Mouse (Mus musculus): ENCODE results near the gene Gpr63.
"Not testable (repeated sequence)": the region's sequence is repeated elsewhere in the genome, so short reads cannot be mapped to it uniquely, and the experiment has no call there.

Gene Gpr63

DNA sequence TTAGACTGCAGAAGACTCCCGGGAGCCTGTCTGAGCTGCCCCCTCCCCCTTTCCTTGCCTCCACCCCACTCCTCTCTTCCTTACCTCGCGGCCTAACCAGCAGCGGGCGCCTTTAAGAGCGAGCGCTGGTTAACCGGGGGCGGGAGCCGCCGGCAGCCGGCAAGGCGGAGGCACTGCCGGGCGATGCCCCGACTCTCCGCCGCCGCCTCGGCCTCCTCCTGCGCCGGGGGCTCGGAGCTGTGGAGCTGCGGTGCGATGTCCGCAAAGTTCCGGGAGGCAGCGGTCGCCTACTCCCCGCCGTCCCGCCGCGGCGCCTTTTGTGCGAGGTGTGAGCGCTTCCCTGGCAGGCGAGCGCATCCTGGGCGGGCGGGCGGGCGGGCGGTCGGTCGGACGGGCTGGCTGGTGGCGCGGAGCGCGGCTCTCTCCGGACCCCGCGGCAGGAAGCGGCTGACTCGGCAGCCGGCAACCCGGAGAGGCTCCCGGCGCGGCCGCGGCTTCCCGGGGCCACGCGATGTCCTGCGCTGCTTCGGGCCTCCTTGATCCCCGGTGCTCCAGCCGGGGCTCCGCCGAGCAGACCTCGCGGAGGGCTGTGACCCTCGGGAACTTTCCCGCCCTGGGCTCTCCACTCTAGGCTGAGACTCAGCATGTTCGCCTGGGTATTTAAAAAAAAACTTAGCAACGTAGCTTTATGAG lies at the start of gene Gpr63:
Gene Gpr63 (plus strand): TSS at position 109 of the 693 bp plus-strand sequence.
- peak; percentile 74 for DNase-seq

DNA sequence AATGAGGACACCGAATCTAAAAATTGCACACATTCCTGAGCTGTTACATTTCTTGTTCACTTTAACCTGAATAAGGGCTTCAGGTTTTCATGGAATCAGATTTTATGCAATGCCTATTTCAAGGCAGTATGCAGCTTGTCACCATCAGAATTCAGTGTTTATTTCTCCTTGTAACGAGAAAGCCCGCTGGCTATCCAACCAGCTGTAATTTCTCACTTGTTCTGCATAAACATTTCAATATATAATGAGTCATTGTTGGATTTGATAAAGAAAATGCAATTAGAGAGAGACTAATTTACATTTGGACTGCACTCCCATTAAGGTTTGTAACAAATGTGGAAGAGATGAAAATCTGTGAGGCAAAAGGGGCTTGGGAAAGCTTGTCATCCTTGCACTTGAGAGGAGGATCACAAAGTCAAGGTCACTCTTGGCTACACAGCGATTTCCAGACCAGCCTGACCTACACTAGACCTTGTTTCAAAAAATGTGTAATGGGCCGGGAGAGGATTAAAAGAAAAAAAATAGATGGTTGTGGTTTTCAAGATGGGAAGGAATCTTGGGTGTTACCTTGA lies 46.1 kb upstream of the Gpr63 start:
- no peak for DNase-seq

GRCm38 (mm10) chr4:24924726-24925125 lies 41.5 kb upstream of the Gpr63 start:
- DNase-seq: no peak

- DNase-seq: no peak
These were observed 37.9 kb upstream of the Gpr63 start for GRCm38 (mm10) chr4:24928260-24928780.

DNA sequence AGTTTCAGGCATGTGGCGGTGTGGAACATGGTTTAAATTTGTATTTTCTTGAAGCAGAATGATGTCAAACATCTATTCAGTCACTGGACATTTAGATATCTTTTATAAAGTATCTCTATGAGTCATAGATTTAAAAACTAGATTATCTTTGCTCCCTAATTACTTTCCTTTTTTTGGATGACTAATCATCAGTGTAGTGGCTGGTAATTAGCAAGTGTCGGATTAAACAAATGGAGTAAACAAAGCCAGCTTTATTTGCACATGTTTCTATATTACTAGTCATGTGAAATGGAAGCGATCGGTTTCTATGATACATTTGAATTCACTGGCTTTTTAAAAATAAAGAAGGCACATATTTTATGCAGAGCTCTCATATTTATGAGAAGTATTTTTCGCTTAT lies 37.3 kb upstream of the Gpr63 start:
- no peak for DNase-seq

GRCm38 (mm10) chr4:24942728-24943424 lies 23.3 kb upstream of the Gpr63 start:
- peak; percentile 6 for DNase-seq

- peak; percentile 2 for DNase-seq
These were observed 299 bp upstream of the Gpr63 start for GRCm38 (mm10) chr4:24965918-24966298.

DNA sequence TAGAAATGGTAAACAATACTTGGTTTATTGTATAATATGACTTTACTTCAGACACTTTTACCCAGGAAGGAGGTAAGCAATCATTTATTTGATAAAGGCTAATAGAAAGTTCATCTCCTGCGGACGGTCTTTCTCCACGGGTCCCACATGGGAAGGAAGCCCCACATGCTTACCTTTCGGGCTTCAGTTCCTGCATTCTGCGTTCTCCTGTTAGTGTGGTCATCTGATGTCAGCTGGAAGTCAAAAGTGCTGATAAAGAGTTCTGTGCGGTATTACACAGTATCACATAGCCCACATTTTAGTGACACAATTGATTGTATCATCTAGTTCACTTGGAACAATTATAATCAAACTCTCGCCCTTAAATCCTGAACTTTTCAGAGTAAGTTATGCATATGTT lies 1.0 kb downstream of the Gpr63 start:
- no peak for DNase-seq

GRCm38 (mm10) chr4:24978589-24978988 lies 12.4 kb downstream of the Gpr63 start:
- no peak for DNase-seq

DNA sequence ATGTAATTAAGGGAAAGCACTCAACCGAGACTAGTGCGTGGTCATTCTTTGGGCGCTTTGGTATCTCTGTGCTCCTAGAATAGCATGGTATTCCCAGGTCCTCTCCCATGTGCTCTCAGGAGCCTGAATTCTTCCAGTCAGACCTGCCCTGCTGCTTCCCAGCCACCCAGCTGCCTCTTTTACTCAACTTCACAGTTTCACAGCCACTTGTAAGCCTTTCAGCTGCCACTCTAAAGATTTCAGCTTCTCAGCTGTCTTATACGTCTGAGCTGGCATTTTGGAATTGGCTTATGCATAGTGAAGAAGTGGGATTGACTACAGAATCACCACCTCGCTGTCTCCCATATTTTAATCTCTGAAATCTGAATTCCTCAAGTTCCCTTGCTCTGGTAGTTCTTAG lies 19.4 kb downstream of the Gpr63 start:
- no peak for DNase-seq

DNA sequence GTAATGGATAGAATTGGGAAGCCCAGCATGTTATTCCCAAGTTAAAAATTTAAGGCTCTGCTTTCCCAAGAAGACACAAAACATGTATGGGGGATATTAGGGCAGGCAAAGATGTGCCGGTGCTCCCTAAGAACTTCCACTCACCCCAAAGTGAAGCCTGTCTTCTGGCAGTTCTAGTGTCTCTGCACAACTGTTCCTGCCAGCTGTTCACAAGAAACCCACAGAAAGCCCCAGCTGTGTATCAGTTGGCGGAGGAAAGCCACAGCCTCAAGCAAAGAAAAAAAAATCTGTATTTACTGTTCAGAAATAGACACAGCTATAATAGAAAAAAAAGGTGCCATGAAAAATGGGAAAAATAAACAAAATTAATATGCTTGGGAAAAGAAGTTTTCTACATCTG lies 25.3 kb downstream of the Gpr63 start:
- no peak for DNase-seq

GRCm38 (mm10) chr4:25009328-25009727 lies 43.1 kb downstream of the Gpr63 start:
- not testable (repeated sequence) for DNase-seq

DNA sequence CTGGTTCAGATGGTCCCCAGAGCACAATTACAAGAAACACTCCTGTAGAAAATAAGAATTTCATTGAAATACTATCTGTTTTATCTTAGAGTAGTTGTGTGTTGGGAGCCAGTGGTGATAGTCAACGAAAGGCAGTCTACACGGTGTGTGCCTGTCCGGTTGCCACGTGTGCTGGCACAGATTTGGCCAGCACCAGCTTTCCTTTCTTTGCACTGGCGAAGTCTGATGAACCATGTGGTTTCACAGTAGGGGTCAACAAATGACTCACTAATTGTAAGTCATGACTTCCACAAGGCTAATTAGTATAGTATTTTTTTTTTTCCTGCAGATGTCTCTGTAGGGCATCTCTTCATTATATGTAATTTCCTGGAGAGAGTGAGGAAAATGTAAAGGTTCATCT lies 45.6 kb downstream of the Gpr63 start:
- DNase-seq: no peak

GRCm38 (mm10) chr4:25012726-25013125 lies 46.5 kb downstream of the Gpr63 start:
- DNase-seq: no peak

DNA sequence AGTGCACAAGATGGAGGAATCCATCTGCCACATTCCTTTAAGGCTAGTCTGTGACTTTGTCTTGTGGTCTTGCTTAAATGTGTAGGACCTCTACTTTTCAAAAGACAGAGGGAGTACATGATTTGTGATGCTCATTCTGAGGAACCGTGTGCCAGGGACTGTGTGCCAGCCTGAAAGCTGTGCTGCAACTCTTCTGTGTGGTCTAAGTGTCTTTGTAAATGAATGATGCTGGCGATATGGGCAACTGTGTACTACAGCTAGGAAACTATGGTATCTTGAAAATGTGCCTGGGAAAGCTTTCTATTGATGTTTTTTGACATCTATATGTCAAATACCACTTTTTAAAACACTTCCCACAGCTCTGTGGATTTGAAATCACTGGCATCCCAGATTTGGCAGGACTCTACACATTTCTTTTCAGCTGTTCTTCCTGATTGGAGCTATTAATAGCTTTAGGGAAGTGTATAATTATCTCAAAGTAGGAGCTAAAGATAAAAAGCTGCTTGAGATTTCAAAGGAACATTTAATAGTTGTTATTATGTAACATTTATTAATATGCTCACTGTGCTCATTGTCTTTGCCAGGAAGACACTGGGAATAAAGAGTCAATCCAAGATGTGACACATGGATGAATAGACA lies 48.9 kb downstream of the Gpr63 start:
- DNase-seq: no peak

GRCm38 (mm10) chr4:25028252-25028651 lies 62.0 kb downstream of the Gpr63 start:
- DNase-seq: no peak

GRCm38 (mm10) chr4:25028752-25029151 lies 62.5 kb downstream of the Gpr63 start:
- DNase-seq: no peak

DNA sequence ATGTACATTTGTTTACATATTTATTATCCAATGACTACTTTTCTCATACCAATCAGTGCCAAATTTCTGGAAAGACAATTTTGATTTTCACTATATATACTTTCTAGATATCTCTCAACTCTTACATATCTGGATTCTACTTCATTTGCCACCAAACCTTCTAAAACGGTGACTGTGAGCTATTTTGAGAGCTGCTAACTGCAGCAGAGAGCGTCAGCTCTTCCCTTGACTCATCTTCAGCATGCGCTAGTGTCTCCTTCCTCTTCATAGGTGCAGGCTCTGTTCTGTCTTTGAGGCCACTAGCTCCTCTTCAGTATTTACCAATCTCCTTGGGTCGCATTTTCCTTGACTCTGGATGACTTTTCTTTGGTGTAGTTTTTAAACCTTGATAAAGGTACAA lies 63.7 kb downstream of the Gpr63 start:
- DNase-seq: no peak

DNA sequence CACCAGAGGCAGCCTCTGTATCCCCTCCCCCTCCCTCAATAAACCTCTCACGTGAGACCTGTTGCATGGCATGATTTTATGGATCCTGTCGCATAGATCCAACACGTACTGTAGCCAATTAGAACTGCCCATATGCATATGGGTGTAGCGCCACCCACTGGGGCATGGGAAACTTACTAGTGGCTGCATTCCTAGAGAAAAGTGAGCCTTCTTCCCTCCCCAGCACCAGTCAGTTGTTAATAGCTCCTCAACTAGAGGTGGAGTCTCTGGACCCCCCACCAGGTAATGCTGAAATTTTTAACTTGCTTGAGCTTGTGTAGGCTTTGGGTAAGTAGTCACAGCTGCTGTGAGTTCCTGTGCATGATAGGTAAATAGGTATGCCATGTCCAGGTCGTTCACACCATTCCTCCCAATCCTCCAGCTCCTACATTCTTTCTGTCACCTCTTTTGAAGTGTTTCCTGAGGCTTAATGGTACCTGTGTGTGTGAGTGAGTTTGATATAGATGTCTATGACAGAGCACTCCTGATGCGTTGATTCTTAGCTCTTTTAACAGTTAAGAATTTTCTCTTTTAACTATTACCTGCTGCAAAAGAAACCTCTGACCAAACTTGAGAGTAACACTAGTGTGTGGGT lies 69.1 kb downstream of the Gpr63 start:
- peak; percentile 17 for DNase-seq

- no peak for DNase-seq
These were observed 69.6 kb downstream of the Gpr63 start for GRCm38 (mm10) chr4:25035806-25036205.

DNA sequence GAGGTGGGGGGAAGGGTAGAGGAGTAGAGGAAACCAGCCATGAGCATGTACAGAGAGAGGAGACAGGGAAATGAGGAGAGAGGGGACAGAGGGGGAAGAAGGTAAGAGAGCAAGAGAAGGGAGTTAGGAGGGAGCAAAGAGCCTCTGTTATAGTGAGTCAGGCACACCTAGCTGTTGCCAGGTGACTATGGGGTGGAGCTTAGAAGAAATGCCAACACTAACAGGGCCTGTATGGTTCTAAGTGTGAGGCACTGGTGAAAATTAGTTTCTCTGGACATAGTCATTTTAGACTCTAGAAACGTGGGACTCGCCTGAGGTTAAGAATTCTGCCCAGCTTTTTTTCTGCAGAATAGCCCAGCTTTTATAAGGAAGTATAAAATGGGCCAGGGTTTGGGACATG lies 71.1 kb downstream of the Gpr63 start:
- no peak for DNase-seq

DNA sequence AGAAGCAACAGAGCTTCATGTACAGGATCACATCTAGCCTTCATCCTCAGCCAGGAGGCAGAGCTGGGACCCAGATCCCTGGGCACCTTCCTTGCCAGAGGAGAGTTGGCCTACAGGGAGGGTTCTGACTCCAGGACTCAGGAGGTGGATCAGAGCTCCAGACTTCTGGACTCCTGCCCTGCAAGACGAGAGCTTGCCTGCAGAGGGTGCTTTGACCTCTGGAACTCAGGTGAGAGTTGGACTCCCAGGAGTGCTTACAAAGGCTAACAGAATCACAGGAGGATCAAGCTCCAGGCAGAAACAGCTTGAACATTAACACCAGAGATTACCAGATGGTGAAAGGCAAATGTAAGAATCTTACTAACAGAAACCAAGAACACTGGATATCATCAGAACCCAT lies 89.3 kb downstream of the Gpr63 start:
- not testable (repeated sequence) for DNase-seq
